Mouse (Mus musculus): ENCODE data around the gene Nek9.

The Nek9 gene

DNA sequence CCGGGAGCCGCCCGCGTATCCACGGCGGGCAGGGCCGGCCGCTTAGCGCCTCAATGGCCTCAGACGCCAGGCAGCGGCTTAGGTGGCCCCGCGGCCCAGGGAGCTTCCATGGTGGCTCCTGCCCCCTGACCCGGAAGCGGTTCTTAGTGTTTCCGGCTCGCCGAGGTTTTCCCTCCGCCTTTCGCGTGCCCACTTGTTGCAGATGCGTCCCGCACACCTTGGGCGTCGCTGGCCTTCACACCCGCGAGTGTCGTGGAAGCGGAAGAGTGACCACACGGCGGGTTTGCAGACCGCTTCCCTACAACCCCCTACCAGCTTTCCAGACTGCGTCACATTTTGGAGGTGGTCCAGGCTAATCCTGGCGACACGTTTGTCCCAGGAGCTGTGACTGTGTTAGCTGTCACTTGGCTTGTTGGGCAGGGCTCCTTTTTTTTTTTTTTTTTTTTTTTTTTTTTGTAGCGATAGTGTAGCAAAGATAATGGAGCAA, at the start of gene Nek9:
Gene Nek9, minus strand, starts transcription at position 120 of the 487 bp plus-strand sequence.
- DNase-seq: peak; percentile 94

DNA sequence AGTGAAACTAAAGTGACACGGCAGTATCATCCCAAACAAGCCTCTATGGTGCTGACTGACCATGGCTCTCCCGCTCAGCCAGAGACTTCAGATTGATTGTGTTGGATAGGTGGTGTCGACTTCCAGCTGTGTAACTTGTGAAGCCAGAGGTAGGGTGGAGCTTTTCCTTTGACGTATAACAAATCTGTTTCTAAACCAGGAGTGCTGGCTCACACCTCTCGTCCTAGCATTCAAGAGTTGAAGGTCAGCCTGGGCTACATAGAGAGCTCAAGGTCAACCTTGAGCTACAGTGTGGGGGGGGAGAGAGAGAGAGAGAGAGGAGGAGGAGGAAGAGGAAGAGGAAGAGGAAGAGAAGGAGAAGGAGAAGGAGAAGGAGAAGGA, 46.8 kb upstream of the Nek9 start:
- no peak for DNase-seq

DNA sequence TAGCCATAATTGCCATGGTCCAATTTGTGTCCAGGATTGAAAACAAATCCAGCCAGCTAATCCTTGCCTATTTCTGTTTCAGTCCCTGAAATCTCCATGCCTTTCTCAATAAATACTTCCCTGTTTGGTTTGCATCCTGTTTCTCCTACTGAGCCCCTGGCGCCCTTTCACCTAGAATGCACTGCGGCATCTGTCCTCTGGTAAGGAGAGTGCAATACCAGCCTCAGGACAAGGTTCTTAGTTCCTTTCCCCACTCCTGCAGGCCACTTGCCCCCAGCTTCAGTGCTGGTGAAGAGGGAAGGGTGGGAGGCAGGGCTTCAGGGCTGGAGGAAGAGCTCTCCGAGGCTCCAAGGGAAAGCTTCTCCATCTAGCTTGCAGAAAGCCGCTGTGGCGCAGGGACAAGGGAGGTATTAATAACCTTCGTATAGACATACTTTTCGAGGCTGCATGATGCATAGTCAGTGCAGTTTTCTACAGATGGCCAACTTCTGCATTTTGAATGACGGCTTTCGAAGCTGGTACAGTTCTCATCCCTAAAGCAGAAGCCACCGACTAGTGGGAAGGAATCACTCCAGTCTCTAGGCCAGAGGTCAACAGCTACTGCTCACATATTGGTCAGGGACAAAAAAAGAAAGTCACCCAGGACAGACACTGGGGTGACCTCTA, 46.3 kb upstream of the Nek9 start:
- DNase-seq: no peak

DNA sequence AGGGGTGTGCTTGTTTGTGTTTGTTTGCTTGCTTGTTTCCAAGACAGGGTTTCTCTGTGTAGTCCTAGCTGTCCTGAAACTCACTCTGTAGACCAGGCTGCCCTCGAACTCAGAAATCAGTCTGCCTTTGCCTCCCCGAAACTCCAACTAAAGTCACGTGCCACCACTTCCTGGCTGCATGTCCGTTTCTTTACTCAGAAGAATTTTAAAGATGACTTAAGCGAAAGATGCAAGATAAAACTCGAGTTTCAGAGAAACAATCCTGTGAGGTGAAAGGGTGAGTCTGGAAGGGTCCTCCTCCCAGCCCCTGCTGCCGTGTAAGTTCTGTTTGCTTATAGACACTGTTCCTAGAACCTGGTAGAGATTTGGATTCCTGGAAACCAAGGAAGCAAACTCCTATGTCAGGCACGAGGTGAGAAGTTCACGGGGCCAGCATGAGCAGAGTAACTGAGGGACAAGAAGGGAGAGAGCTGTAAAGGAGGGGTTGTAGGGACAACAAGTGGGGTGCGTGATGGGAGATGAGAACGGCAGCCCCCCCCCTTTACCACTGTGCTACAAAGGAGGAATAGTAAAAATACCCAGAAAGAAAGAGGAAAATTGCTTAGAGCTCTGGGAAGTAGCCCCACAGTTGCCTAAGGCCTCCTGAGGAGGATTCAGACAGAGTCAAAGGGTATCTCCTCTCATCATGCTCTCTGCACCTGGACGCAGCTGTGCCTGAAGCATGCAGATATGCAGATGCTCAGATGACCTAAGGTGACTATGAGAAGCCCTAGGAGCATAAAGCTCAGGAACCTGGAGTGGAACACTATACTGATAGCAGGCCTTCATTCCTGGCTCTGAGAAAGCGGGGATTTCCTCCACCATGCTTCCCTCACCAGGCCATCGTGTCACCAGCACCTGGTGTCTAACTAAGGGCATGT, 43.9 kb upstream of the Nek9 start:
- DNase-seq: peak; percentile 13

DNA sequence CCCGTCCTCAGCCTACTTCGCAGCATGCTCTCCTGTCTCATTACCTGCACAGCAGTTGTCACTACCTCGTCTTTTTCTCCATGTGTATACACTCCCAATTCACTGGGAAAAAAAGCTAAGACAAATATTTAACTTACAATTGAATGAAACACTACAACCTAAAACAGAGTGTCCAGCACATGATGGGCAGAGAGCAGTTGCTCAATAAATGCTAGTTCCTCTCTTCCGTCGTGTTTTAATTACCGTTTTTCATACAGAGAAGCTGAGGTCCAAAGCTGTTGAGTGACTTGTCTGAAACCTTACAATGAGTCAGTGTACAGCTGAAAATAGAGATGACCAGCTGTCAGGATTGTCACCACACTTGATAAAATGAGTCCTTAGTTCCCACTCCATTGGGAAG, 42.4 kb upstream of the Nek9 start:
- DNase-seq: no peak

DNA sequence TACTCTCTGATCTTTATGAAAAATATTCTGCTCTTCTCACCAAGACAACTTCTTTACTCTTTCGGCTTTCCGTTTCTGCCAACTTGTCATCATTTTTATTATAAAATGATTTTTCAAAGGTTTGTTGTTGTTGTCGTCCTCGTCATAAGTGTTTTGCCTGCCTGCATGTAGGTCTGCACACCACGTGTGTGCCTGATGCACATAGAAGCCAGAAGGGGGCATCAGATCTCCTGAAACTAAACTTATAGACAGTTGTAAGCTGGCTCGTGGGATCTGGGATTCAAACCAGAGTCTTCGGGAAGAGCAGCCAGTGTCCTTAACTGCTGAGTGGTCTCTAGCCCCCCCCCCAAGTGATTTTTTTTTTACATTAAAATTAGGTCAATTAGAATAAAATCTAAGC, 41.8 kb upstream of the Nek9 start:
- DNase-seq: no peak

DNA sequence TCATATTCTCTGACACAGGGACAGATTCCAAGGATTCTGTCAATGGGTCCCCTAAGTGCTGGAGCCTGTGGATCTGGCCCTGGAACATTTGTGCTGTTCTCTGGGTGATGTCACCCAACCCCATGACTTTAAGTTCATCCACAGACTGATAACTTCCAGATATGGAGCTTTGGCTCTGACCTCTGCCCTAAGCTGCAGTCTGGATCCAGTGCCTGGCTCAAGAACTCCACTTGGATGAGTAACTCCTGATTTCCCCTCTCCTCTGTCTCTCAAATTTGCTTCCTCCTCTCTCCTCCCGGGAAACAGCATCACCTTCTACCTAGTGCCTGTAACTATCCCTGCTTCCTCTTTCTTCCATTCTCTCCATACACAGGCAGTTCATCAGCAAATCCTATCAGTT, 41.1 kb upstream of the Nek9 start:
- DNase-seq: no peak

DNA sequence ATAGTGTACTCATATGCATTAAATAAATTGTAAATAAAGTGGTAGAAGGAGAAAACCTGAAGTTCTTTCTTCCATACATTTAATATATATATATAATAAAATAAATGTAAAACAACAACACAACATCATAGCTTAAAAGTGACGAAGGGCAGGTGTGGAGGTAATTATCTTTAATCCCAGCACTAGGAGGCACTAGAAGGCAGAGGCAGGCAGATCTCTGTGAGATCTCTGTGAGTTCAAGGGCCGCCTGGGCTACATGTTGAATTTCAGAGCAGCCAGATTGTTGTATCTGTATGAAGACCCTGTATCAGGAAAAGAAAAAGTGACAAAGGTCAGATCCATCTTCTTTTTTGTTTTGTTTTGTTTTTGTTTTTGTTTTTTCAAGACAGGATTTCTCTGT, 39.1 kb upstream of the Nek9 start:
- DNase-seq: peak; percentile 18

DNA sequence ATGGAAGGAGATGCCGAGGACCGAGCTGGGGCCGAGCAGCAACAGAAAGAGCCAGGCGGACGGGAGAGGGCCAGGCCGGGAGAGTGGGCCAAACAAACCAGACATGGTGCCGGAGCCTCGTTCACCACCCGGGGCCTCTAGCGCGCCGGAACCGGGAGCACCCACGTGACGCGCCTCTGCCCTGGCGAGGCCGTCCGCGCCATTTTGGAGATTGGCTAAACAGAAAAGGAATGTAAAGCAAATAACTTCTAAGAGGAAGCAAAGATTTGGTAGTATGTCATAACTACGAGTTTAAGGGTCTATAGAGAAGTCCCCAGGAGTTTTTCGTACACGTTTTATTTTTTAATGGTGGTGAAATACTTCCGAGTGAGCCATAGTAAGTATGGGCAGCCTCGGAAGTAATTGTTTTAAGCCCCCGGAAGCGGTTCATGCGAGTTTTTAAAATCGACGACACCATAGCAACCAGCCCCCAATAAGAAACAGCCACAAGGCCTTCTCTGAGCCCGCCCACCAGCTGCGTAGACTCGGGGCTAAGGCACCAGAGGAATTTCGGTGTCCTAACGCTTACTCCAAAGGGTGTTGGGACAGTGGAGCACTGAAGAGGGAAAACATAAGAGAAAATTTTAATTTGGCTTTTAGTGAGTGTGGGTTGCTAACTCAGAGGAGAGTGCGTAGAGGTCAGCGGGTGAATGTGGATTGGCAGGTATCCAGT, 35.6 kb upstream of the Nek9 start, which contains the start of gene Tmed10:
Gene Tmed10, minus strand, starts transcription at position 287 of the 712 bp plus-strand sequence.
- peak; percentile 88 for DNase-seq

DNA sequence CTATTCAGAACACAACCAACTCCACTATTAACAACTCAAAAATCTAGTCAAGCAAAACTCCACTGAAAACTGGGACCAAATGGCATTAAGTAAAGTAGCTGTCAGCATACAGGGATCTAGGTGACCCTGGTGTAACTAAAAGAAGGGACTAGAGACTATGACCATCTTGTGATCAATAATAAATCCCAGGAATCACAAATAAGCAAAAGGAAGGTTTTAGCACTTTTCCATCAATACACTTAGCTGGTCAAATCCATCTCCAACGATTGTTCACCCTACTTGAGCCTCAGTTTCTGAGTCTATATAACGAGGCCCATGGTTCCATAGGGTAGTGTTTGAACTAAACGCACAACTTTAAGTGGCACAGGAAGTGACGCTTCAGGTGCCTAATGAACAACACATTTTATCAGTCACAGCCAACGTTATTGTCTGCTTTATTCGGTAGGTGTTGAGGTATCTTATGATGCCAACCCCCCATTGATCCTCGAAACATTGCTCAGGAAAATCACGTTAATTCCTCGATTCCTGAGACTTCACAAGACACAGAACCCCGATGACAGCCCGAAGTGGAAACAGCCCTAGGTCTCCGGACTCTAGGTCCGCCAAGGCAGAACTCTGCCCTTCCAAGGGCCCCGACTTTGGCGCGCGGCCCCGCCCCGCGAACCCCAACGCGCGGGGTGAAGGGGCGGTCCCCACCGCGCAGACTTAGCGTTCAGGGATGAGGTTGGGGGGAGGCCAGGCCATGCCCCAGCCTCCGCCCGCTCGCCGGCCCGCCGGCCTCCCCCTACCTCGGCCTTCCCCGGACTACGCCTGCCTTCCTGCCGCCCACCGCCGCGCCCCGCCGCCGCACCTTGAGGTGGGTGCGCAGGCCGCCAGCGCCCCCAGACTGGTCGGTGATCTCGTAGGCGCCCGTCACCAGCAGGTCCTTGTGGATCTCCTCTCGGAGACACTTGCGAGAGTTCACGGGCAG, 34.7 kb upstream of the Nek9 start:
- peak; percentile 79 for DNase-seq

DNA sequence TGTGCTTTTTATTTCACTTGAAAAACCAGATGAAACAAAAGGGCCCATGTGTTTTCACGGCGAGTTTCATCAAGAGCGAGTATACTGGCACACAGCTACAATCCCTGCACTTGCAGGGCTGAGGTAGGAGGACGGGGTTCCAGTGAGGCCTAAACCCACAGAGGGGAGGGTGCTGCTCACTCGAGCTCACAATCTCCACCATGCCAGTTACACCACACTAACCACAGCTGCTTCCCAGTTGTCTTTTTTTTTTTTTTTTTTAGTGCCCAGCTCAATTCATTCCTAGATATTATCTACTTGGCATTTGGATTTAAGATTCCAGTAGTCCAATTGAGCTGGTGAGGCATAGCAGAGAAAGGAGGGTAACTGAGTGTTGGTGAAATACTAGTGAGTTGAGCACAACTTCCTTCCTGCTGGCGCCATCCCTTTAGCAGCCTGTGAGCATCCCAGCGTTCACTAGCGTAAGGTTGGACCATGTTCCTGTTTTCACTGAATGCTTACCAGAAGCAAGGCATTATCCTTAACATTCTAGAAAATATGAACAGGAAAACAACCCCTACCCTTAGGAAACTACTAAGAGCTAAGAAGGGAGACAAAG, 33.0 kb upstream of the Nek9 start:
- DNase-seq: no peak

DNA sequence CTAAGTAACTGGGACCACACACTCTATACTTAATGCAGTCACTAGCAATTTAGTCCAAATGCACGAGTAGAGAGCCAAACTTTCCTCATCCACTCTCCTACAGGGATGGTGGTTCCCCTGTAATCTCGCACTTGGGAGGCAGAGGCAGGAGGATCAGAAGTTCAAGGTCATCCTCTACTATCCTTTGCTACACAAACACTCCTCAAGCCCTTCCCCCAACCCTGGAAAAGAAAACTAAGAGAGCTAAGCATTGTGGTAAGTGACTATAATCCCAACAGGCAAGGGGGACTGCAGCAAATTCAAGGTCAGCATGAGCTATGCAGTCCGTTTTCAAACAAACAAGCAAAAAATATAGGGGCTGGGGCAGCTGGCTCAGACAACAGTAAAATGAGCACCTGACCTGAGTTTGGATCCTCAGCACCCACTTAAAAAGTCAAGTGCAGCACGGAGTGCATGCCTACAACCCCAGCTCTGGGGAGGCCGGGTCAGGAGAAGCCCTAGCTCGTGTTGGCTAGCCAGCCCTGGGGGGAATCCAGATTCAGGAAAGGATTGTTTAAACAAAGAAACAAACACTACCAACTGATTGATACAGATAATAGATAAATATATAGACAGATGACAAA, 29.4 kb upstream of the Nek9 start:
- DNase-seq: no peak

DNA sequence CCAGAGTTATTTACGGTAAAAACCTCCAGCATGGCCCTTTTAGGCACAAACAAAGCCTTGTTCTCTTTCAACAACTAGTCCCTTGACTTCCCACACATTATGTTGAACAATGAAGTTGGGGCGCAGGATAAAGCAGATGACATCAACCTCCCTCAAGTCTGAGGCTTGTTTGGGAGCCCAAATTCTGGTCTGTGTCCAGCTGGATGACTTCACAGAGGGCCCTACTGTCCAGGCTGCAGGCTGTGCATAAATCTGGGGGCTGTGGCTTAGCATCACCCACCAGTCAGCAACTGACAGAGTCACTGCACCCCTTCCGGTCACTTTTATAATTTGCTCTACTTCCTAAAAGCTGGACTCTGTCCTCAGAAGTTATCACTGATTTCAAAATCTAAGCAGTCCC, 27.1 kb upstream of the Nek9 start:
- DNase-seq: no peak

DNA sequence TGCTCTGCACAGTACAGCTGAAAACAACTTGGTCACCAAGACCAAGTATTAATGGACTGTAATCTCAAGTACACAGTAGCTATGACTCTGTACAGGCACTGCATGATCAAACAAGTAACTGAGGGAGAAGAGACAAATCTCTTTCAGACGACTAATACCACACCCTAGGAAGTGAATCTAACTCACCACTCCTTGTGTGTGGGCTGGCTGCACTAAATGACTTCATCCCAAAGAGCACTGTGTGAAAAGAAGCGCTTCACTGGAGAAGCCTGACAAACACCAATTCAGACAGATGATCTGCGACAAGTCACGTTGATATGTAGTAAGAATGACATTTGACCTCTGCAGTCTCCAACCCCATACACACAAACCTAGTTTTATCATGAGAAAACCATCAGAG, 23.3 kb upstream of the Nek9 start:
- DNase-seq: no peak

DNA sequence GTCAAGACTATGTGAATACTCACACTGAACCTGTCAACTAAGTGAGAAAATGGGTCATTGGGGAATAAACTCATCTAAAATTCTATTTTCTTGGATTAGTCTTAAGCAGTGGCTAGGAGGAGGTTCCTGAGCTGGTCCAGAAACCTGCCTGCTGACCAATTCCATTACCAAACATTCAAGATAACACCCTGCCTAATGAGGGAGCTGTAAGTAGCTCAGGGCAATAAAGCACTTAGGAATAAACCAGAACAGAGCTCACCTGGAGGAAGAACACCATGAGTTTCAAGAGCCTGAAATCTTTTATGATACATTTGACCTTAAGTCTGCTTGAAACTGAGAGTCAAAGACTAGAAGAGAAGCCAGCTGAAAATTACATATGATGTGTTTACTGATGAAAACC, 22.4 kb upstream of the Nek9 start:
- DNase-seq: no peak

DNA sequence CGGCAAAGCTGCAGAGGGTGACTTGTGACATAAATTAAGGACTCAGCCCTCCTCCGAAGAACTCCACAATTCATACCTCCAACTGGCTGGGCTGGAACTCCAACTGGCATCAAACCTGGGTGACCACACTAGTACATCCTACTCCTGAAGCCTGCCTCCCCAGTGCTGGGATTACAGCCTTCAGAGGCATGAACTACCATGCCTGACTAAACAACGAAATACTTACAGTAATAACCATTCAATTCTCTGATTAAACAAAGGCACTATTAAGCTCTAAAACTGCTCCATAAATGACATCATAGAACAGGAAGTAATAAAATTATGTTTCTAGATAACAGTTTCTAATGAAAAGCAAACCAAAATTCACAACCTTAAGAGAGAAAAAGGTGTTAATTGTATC, 22.0 kb upstream of the Nek9 start:
- DNase-seq: no peak

DNA sequence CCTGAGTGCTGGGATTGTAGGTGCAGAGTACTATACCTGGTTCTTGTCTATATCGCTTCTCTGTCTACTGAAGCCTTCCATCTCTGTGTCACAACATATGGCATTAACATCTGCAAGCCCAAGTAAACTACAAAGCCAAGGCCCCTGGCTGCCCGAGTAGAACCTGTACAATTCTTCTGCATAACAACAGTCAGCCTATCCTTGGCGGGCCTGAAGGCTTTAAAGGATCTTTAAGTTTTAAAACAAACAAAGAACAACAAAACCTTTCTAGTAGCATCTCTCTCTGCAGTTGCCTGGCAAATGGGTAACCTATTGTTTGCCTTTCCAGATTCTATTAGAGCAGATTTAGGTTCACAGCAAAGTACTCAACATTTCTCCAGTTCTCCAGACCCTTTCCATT, 14.9 kb upstream of the Nek9 start:
- no peak for DNase-seq

DNA sequence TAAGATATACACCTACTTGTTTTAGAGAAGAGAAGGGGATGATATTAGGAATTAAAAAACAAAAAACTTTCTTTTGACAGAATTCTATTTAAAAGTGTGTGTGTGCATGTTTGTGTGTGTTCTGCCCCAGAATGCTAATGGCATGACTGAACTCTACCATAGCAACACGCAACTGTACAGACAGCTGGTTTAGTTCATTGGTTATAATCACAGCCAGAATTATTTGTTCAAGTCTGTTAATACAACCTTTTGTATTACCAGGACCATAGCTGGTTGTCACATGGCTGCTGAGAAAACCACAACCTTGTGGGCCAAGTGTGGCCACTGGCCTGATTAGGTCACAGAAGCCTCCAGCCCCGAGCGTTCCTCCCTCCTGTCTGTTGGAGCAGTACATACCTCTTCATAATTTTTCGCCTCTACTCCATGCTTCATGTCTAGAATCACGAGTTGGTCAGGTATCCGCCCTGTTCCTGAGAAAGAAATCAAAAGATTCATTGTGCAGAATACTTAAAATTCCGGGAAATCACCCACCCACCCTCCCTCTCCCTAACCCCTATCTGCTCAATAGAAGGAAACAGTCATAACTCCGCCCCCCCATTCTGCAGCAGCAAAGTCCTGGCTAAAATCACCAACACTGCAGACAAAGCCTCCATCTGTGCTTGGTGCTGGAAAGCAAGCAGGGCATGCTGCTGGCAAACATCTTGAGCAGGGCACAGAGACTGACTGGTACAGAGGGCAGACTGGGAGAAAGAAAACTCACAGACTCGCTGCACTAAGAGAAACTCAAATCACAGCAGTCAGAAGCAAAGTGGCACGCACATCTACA, 11.5 kb upstream of the Nek9 start:
- DNase-seq: no peak

DNA sequence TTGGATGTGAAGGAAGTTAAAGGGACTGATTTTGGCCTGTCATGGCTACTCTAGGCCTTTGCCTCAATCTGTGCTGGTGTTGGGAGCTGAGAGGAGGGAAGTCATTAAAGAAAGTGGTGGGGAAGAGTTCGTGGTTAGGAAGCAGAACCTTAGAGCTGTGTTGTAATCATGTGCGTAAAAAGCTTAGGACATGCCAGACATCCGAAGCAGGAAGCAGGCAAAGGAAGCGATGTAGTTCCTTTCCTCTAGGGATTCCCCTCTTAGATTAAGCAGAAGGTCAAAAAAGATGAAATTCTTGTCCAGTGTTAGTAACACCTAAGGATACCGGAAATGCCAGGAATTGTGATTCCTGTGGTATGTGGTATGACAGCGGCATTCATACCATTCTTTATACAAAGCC, 9.2 kb upstream of the Nek9 start:
- DNase-seq: no peak

DNA sequence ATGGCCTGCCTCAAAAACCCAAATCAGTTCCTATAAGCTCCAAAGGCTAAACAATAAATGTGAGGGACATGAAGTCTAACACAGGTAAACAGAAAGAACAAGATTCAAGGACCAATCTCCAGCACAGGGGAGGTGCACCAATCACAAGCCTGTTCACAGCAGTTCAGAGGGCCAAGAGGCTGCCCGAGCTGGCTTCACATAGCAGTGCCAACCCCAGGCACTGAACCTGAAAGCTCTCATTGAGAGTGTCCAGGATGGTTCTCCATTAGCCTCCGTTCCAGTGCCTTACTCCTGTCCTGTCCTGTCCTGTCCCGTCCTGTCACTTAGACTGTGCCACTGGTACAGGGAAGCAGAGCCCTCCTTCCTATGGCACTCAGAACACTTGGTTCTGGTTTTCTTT, 8.0 kb upstream of the Nek9 start:
- DNase-seq: no peak

DNA sequence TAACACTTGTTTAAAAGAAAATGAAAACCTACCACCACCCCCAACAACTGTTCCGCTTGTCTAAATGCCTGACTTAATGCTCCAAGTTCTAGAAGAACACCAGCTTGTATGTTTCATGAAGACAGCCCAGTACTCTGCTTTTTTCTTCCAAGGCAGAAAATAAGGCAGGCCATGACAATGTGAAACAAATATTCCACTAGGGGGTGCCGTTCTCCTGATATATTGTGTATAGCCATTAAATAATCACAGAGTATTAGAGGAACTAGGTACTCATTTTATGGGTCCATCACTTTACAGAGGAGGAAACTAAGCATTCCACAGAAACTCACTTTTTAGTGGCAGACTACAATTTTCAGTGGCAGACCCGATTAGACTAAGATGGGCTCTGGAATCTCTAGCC, 7.2 kb upstream of the Nek9 start:
- peak; percentile 67 for DNase-seq

Data from thymus, postnatal 14 days (tissue).